10 mouse cellular contexts compared by ENCODE assay signal in genomic region chr11:103808771-103809610, GRCm38 (mm10). TPM values are rescaled to one million over a fixed set of nuclear protein-coding genes. Genes with fewer than 3 reads are reported as not detected.
DNase-seq lines count a peak whose midpoint lies in the region; ATAC-seq and TF ChIP-seq lines count a peak whose summit lies in the region.
"Had no signal": no experiment of that assay in that cellular context is flagged by ENCODE, and none has a peak within 500 bp of the region (broad histone marks: within the 10 kb centered on the region; RNA-seq: fewer than 3 reads in every experiment).

No protein-coding gene starts in this region.

- H3K79me2 ChIP-seq in myocyte (ENCODE audit: control insufficient read depth, insufficient read depth), result no peaks in the 10 kb centered on the region

- 0 out of 2 replicates have a peak, but pooled peaks cover 2% of the 10 kb centered on the region for H3K9me3 ChIP-seq in kidney, embryonic 14.5 days (ENCODE audit: control insufficient read depth, low read length)
- H3K9me3 ChIP-seq in hindbrain, postnatal 0 days (ENCODE audit: low read length), result no peaks in the 10 kb centered on the region

- no peak for ATAC-seq in kidney, embryonic 14.5 days (ENCODE audit: low FRiP score, low TSS enrichment)
- ATAC-seq in hindbrain, postnatal 0 days, result no peak
- ATAC-seq in granulocyte monocyte progenitor cell, adult 5-6 weeks (replicated peaks; ENCODE audit: poor library complexity, severe bottlenecking), result no peak
- ATAC-seq: Patski had no signal

- no peak for TF ChIP-seq CTCF in hindbrain, postnatal 0 days (IDR thresholded peaks at IDR 0.05; ENCODE audit: low read depth)

- H3K27me3 ChIP-seq in kidney, embryonic 14.5 days (ENCODE audit: control insufficient read depth, insufficient read depth, low read length), result peaks cover 67% of the 10 kb centered on the region
- H3K27me3 ChIP-seq in hindbrain, postnatal 0 days (ENCODE audit: insufficient read depth, low read length), result no peaks in the 10 kb centered on the region
- H3K27me3 ChIP-seq in myocyte (ENCODE audit: control insufficient read depth, insufficient read depth, insufficient read length), result peaks cover 63% of the 10 kb centered on the region

- peak overlapping the region; percentile 100 for H3K4me2 ChIP-seq in kidney, embryonic 14.5 days (replicated peaks; ENCODE audit: low read depth, low read length)
- peak overlapping the region; percentile 90 for H3K4me2 ChIP-seq in hindbrain, postnatal 0 days (ENCODE audit: low read depth, low read length)
- H3K4me2 ChIP-seq in myocyte (ENCODE audit: low read depth), result peak overlapping the region; percentile 45

- no peak for TF ChIP-seq POLR2A in myocyte (IDR thresholded peaks at IDR 0.05; ENCODE audit: insufficient read length, low read depth)

- H3K9ac ChIP-seq in kidney, embryonic 14.5 days (ENCODE audit: low read depth, low read length), result peak overlapping the region; percentile 55; the same call in 1 of the 2 replicates
- peak overlapping the region; percentile 86 for H3K9ac ChIP-seq in hindbrain, postnatal 0 days (replicated peaks; ENCODE audit: low read length)

- peak overlapping the region; percentile 62 for H3K4me3 ChIP-seq in kidney, embryonic 14.5 days (ENCODE audit: low read length)
- H3K4me3 ChIP-seq in hindbrain, postnatal 0 days (ENCODE audit: low read length), result peak overlapping the region; percentile 54
- H3K4me3 ChIP-seq in myocyte, result no peak overlapping the region

- H3K4me1 ChIP-seq in kidney, embryonic 14.5 days (ENCODE audit: control insufficient read depth, insufficient read depth, low read length), result peaks cover 14% of the 10 kb centered on the region
- peaks cover 20% of the 10 kb centered on the region for H3K4me1 ChIP-seq in hindbrain, postnatal 0 days (ENCODE audit: insufficient read depth, low read length)

- H3K27ac ChIP-seq in kidney, embryonic 14.5 days (ENCODE audit: low read depth, low read length), result no peak overlapping the region
- H3K27ac ChIP-seq in hindbrain, postnatal 0 days, result peak overlapping the region; percentile 85

- H3ac ChIP-seq in myocyte (ENCODE audit: control insufficient read depth, insufficient read length), result no peak overlapping the region

- 5% methylated on average over 29 of the region's 29 CpGs for WGBS in kidney, embryonic 14.5 days
- WGBS in hindbrain, postnatal 0 days, result 7% methylated on average over 29 of the region's 29 CpGs

- no peak for DNase-seq in kidney, adult 11 months
- peak; percentile 41 for DNase-seq in embryo, embryonic 10.5 days (ENCODE audit: low spot score)
- peak; percentile 74 for DNase-seq in hindbrain, postnatal 0 days (ENCODE audit: low spot score)
- no peak for DNase-seq in adrenal gland, postnatal 4 days (ENCODE audit: low spot score in 2 of 2)
- no peak for DNase-seq in cerebellum, postnatal 36 days

- no peaks in the 10 kb centered on the region for H3K36me3 ChIP-seq in kidney, embryonic 14.5 days (ENCODE audit: control insufficient read depth, insufficient read depth, low read length)
- peaks cover 5% of the 10 kb centered on the region; the same call in 1 of the 2 replicates for H3K36me3 ChIP-seq in hindbrain, postnatal 0 days (ENCODE audit: insufficient read depth, low read length)
- no peaks in the 10 kb centered on the region for H3K36me3 ChIP-seq in myocyte (ENCODE audit: control insufficient read depth, insufficient read depth)

TF ChIP-seq in myocyte, 11 proteins besides CTCF, POLR2A, EP300 and RAD21:
- TF ChIP-seq CEBPB (IDR thresholded peaks at IDR 0.05; ENCODE audit: insufficient read depth, poor library complexity, severe bottlenecking) (no peak), MYOD1 (IDR thresholded peaks at IDR 0.05; ENCODE audit: control insufficient read depth in 1 of 3, insufficient read length in 2 of 3, low read depth in 2 of 3) (no peak), MYOG (IDR thresholded peaks at IDR 0.05; ENCODE audit: control insufficient read depth in 1 of 3, insufficient read depth in 1 of 3, insufficient read length in 2 of 3, low read depth in 2 of 3) (no peak), SRF (IDR thresholded peaks at IDR 0.05; ENCODE audit: control insufficient read depth, insufficient read length, low read depth) (no peak), TCF3 (IDR thresholded peaks at IDR 0.05; ENCODE audit: insufficient read length, low read depth) (no peak), POLR2AphosphoS2 (IDR thresholded peaks at IDR 0.05; ENCODE audit: insufficient read length, low read depth) (no peak), TCF12 (IDR thresholded peaks at IDR 0.05; ENCODE audit: insufficient read depth, poor library complexity, severe bottlenecking) (no peak), USF1 (IDR thresholded peaks at IDR 0.05; ENCODE audit: low read depth) (no peak), E2F4 (IDR thresholded peaks at IDR 0.05; ENCODE audit: insufficient read depth) (no peak), MAX (IDR thresholded peaks at IDR 0.05; ENCODE audit: low read depth) (no peak), REST (IDR thresholded peaks at IDR 0.05; ENCODE audit: insufficient read depth, insufficient read length) (no peak)
TF ChIP-seq in myocyte: peak in this region for 0.

RNA-seq across cellular contexts. Expression of gene Wnt3, which starts 35.0 kb away (rescaled TPM):
- polyA plus RNA-seq in kidney, embryonic 14.5 days (2014; fragmentation: Nextera tagmentation; extraction: Ambion mirVana), result 0.09 TPM in 1 of 2 replicates, not detected in the other
- total RNA-seq in hindbrain, postnatal 0 days (2014; rRNA removed), result 9.0 and 12.5 TPM in 2 replicates
- 11.1 and 11.6 TPM in 2 replicates for polyA plus RNA-seq in hindbrain, postnatal 0 days (2015; fragmentation: Nextera tagmentation; extraction: Ambion mirVana)
- polyA plus RNA-seq in myocyte (2012; fragmentation: generic; extraction: Trizol), result 0.04 TPM
- under 1 TPM; 0.11 to 0.42 TPM for total RNA-seq in adrenal gland, postnatal 4 days (2021)
- not detected in 2 replicates for total RNA-seq in granulocyte monocyte progenitor cell, adult 5-6 weeks (2014; fragmentation: Nextera tagmentation)
- not detected in 2 replicates for total RNA-seq in granulocyte monocyte progenitor cell, adult 5-6 weeks (2017)
- polyA plus RNA-seq: Patski had no signal

RNA-seq across cellular contexts. Expression of gene Wnt9b, which starts 59.4 kb away (rescaled TPM):
- polyA plus RNA-seq in kidney, embryonic 14.5 days (2014; fragmentation: Nextera tagmentation; extraction: Ambion mirVana), result 4.9 and 8.4 TPM in 2 replicates
- total RNA-seq in hindbrain, postnatal 0 days (2014; rRNA removed), result 2.6 and 2.7 TPM in 2 replicates
- 0.86 and 1.0 TPM in 2 replicates for polyA plus RNA-seq in hindbrain, postnatal 0 days (2015; fragmentation: Nextera tagmentation; extraction: Ambion mirVana)
- polyA plus RNA-seq in myocyte (2012; fragmentation: generic; extraction: Trizol), result not detected
- total RNA-seq in adrenal gland, postnatal 4 days (2021), result 1 to 10 TPM in 1 of 2 experiments, under 1 TPM in 1; 0.28 to 1.1 TPM
- not detected in 2 replicates for total RNA-seq in granulocyte monocyte progenitor cell, adult 5-6 weeks (2014; fragmentation: Nextera tagmentation)
- not detected in 2 replicates for total RNA-seq in granulocyte monocyte progenitor cell, adult 5-6 weeks (2017)
- total RNA-seq: gastrocnemius, postnatal 4 days had no signal
- polyA plus RNA-seq: Patski had no signal

Comparison
In these comparisons a context has a peak if more than half of its experiments do, and no peak if none do; other contexts are left out.
1. H3K4me2 ChIP-seq: peak in every context shown above with its lines; median percentile 100 in kidney, embryonic 14.5 days; 90 in hindbrain, postnatal 0 days; 45 in myocyte.
2. DNase-seq: peak in embryo, embryonic 10.5 days (single experiment) and hindbrain, postnatal 0 days (single experiment); none in kidney, adult 11 months (single experiment), adrenal gland, postnatal 4 days (0 of 2) and cerebellum, postnatal 36 days (0 of 2).